Mouse (Mus musculus) CH12.LX (cell line): ENCODE data around the gene Hist1h3e. TPM values are rescaled to one million over a fixed set of nuclear protein-coding genes. Genes with fewer than 3 reads are reported as not detected.

Source experiments
- DNase-seq: peaks from one replicate; pipeline ENCODE4 v3.0.0-alpha.2; 2013; ENCODE audit errors: extremely low read depth
- H3K27ac ChIP-seq: 2 replicates; pipeline ENCODE4 v1.5.1; 2012; ENCODE audit warnings: low read depth, mild to moderate bottlenecking, control low read depth, moderate library complexity; ENCODE audit not compliant: insufficient read depth
- H3K27me3 ChIP-seq: replicated peaks from 2 replicates; pipeline ENCODE3; 2012; ENCODE audit warnings: inconsistent platforms
- H3K36me3 ChIP-seq, 2 experiments: replicated peaks in 1 of 2; 2 replicates each; pipeline versions ENCODE3 to v1.6.1; 2012; ENCODE audit warnings: inconsistent platforms in 1 of 2, low read length in 1 of 2, mild to moderate bottlenecking in 1 of 2, mixed read lengths in 1 of 2, moderate library complexity in 1 of 2; ENCODE audit not compliant: control insufficient read depth in 1 of 2, insufficient read depth in 1 of 2
- H3K4me1 ChIP-seq, 2 experiments: 2 replicates each; pipeline ENCODE4 v1.6.1; 2012; ENCODE audit warnings: inconsistent platforms in 1 of 2, moderate library complexity in 1 of 2; ENCODE audit not compliant: insufficient read depth in 2 of 2, control insufficient read depth in 1 of 2
- H3K4me2 ChIP-seq: 2 replicates; pipeline ENCODE4 v1.6.1; 2012; ENCODE audit warnings: low read depth, mild to moderate bottlenecking, control low read depth; ENCODE audit not compliant: poor library complexity, insufficient read depth, severe bottlenecking
- H3K4me3 ChIP-seq, 3 experiments: fragments of 150-350 bp in 1 of 3; sonication (generic) in 1 of 3; replicated peaks in 1 of 3; 2 replicates each; pipeline versions ENCODE3 to v1.5.1; 2011 to 2012; ENCODE audit warnings: low read depth in 2 of 3, low read length in 2 of 3, mild to moderate bottlenecking in 2 of 3, moderate library complexity in 2 of 3, control low read depth in 1 of 3, improper control_type of control experiment in 1 of 3, inconsistent platforms in 1 of 3, mixed read lengths in 1 of 3; ENCODE audit not compliant: poor library complexity in 1 of 3
- H3K79me2 ChIP-seq: replicated peaks from 2 replicates; pipeline ENCODE4 v1.6.1; 2012; ENCODE audit warnings: mild to moderate bottlenecking, moderate library complexity; ENCODE audit not compliant: control insufficient read depth, poor library complexity, insufficient read depth, severe bottlenecking; ENCODE audit errors: extremely low read depth
- H3K9ac ChIP-seq: 2 replicates; pipeline ENCODE4 v1.6.1; 2012; ENCODE audit warnings: low read depth, mild to moderate bottlenecking, control low read depth, moderate library complexity; ENCODE audit not compliant: insufficient read depth
- H3K9me3 ChIP-seq: replicated peaks from 2 replicates; pipeline ENCODE3; 2012; ENCODE audit warnings: low read length, inconsistent platforms, mixed read lengths
- BHLHE40 ChIP-seq: IDR thresholded peaks from 2 replicates; pipeline ENCODE4 v1.6.1; 2011; ENCODE audit warnings: mild to moderate bottlenecking, low read depth, low read length, improper control_type of control experiment
- CHD1 ChIP-seq: IDR thresholded peaks from 2 replicates; pipeline ENCODE4 v1.6.1; 2012; ENCODE audit warnings: low read depth, low read length, improper control_type of control experiment, inconsistent platforms
- CHD2 ChIP-seq: IDR thresholded peaks from 2 replicates; pipeline ENCODE4 v1.6.1; 2011; ENCODE audit warnings: low read length, improper control_type of control experiment
- E2F4 ChIP-seq: IDR thresholded peaks from 2 replicates; pipeline ENCODE4 v1.6.1; 2011; ENCODE audit warnings: low read depth, low read length, improper control_type of control experiment; ENCODE audit not compliant: insufficient replicate concordance
- ELF1 ChIP-seq: IDR thresholded peaks from 2 replicates; pipeline ENCODE4 v1.6.1; 2014; ENCODE audit warnings: low read depth, mild to moderate bottlenecking, inconsistent platforms, low read length, improper control_type of control experiment
- ETS1 ChIP-seq: conservative IDR thresholded peaks from 2 replicates; pipeline ENCODE4 v1.6.1; 2012; ENCODE audit warnings: low read depth, mild to moderate bottlenecking, inconsistent platforms, low read length, improper control_type of control experiment, moderate library complexity
- HCFC1 ChIP-seq: IDR thresholded peaks from 2 replicates; pipeline ENCODE4 v1.6.1; 2012; ENCODE audit warnings: low read depth, mild to moderate bottlenecking, inconsistent platforms, low read length, improper control_type of control experiment
- IRF4 ChIP-seq: IDR thresholded peaks from 2 replicates; pipeline ENCODE4 v1.6.1; 2014; ENCODE audit warnings: low read depth, mild to moderate bottlenecking, inconsistent platforms, low read length, improper control_type of control experiment
- JUN ChIP-seq: IDR thresholded peaks from 2 replicates; pipeline ENCODE4 v1.6.1; 2011; ENCODE audit warnings: low read depth, mild to moderate bottlenecking, low read length, improper control_type of control experiment, moderate library complexity; ENCODE audit not compliant: insufficient read depth
- KAT2A ChIP-seq: IDR thresholded peaks from 2 replicates; pipeline ENCODE4 v1.6.1; 2012; ENCODE audit warnings: low read length, improper control_type of control experiment, inconsistent platforms; ENCODE audit not compliant: insufficient replicate concordance
- MAFK ChIP-seq: IDR thresholded peaks from 2 replicates; pipeline ENCODE4 v1.6.1; 2011; ENCODE audit warnings: low read length, improper control_type of control experiment; ENCODE audit not compliant: insufficient replicate concordance
- MAX ChIP-seq: IDR thresholded peaks from 2 replicates; pipeline ENCODE4 v1.6.1; 2011; ENCODE audit warnings: low read length, improper control_type of control experiment
- MAZ ChIP-seq: IDR thresholded peaks from 2 replicates; pipeline ENCODE4 v1.6.1; 2012; ENCODE audit warnings: low read depth, mild to moderate bottlenecking, inconsistent platforms, low read length, improper control_type of control experiment, moderate library complexity
- MXI1 ChIP-seq: IDR thresholded peaks from 2 replicates; pipeline ENCODE4 v1.6.1; 2011; ENCODE audit warnings: mild to moderate bottlenecking, low read depth, low read length, improper control_type of control experiment
- MYC ChIP-seq: IDR thresholded peaks from 2 replicates; pipeline ENCODE4 v1.6.1; 2011; ENCODE audit warnings: low read depth, mild to moderate bottlenecking, improper control_type of control experiment, low read length
- NRF1 ChIP-seq: IDR thresholded peaks from 2 replicates; pipeline ENCODE4 v1.6.1; 2014; ENCODE audit warnings: low read depth, mild to moderate bottlenecking, inconsistent platforms, low read length, improper control_type of control experiment, moderate library complexity
- PAX5 ChIP-seq: IDR thresholded peaks from 2 replicates; pipeline ENCODE4 v1.6.1; 2012; ENCODE audit warnings: low read length, inconsistent platforms, mixed read lengths
- POLR2A ChIP-seq: IDR thresholded peaks from 2 replicates; pipeline ENCODE4 v1.6.1; 2011; ENCODE audit warnings: low read depth, mild to moderate bottlenecking, improper control_type of control experiment, low read length
- POLR2AphosphoS2 ChIP-seq: IDR thresholded peaks from 2 replicates; pipeline ENCODE4 v1.6.1; 2011; ENCODE audit warnings: low read depth, low read length, improper control_type of control experiment
- RCOR1 ChIP-seq: conservative IDR thresholded peaks from 2 replicates; pipeline ENCODE4 v1.6.1; 2012; ENCODE audit warnings: low read depth, mild to moderate bottlenecking, inconsistent platforms, low read length, improper control_type of control experiment
- SIN3A ChIP-seq: IDR thresholded peaks from 2 replicates; pipeline ENCODE4 v1.6.1; 2012; ENCODE audit warnings: low read length, improper control_type of control experiment, inconsistent platforms
- SMC3 ChIP-seq: IDR thresholded peaks from 2 replicates; pipeline ENCODE4 v1.6.1; 2011; ENCODE audit warnings: low read depth, low read length, improper control_type of control experiment
- TBP ChIP-seq: conservative IDR thresholded peaks from 2 replicates; pipeline ENCODE4 v1.6.1; 2011; ENCODE audit warnings: low read depth, low read length, improper control_type of control experiment
- TCF12 ChIP-seq: IDR thresholded peaks from 2 replicates; pipeline ENCODE4 v1.6.1; 2014; ENCODE audit warnings: low read depth, mild to moderate bottlenecking, inconsistent platforms, low read length, improper control_type of control experiment
- UBTF ChIP-seq: IDR thresholded peaks from 2 replicates; pipeline ENCODE4 v1.6.1; 2012; ENCODE audit warnings: low read depth, mild to moderate bottlenecking, inconsistent platforms, low read length, improper control_type of control experiment, moderate library complexity
- ZC3H11A ChIP-seq: IDR thresholded peaks from 2 replicates; pipeline ENCODE4 v1.6.1; 2012; ENCODE audit warnings: low read depth, mild to moderate bottlenecking, inconsistent platforms, low read length, improper control_type of control experiment
- ZKSCAN1 ChIP-seq: IDR thresholded peaks from 2 replicates; pipeline ENCODE4 v1.6.1; 2012; ENCODE audit warnings: low read depth, inconsistent platforms, low read length, improper control_type of control experiment, borderline replicate concordance
- ZMIZ1 ChIP-seq: IDR thresholded peaks from 2 replicates; pipeline ENCODE4 v1.6.1; 2012; ENCODE audit warnings: low read depth, mild to moderate bottlenecking, inconsistent platforms, low read length, improper control_type of control experiment
- ZNF384 ChIP-seq: IDR thresholded peaks from 2 replicates; pipeline ENCODE4 v1.6.1; 2012; ENCODE audit warnings: low read depth, low read length, improper control_type of control experiment, inconsistent platforms
- dilution Hi-C: fragments of 300-500 bp; cut with MboI; formaldehyde crosslinking; loops from 2 replicates; pipeline ENCODE4 v1.14.3; 2020; ENCODE audit warnings: low sequenced_read_pairs; ENCODE audit not compliant: extremely low pct_unique_long_range_greater_than_20kb, extremely low pct_ligation_motif_present
- in situ Hi-C: fragments of 300-500 bp; cut with MboI; formaldehyde crosslinking; loops from 3 replicates; pipeline ENCODE4 v1.14.3; 2019; ENCODE audit warnings: low sequenced_read_pairs, low pct_ligation_motif_present, low pct_unique_long_range_greater_than_20kb, mixed read lengths
- polyA plus RNA-seq: library from polyadenylated mRNA; unstranded; fragments of >175 nt; gene quantifications from 2 replicates; pipeline ENCODE4 v1.2.1, GENCODE M21; 2012; ENCODE audit warnings: low read depth; ENCODE audit not compliant: insufficient read length
- total RNA-seq, 2 experiments: library from RNA; depleted of rRNA; stranded (reverse); fragments of 300-350 nt in 1 of 2; fragments of >200 nt in 1 of 2; gene quantifications; 2 replicates each; pipeline ENCODE4 v1.2.3; 2012 to 2014

Hist1h3e gene
- total and polyA plus RNA-seq, 3 experiments: 3.1 to 1,484 (median 24.2) TPM

- peak overlapping the region; percentile 53 to 70 (median 58) for H3K4me3 ChIP-seq
- H3K27me3 ChIP-seq: no peaks in the 10 kb centered on the region
- peak overlapping the region; percentile 95 for H3K4me2 ChIP-seq
- in situ Hi-C loops (loop anchor here (25.0 kb wide), 1 partner anchor 1582 kb away; the partner anchor contains the start of gene Zfp184), dilution Hi-C loops (no loop called here)
- TF ChIP-seq BHLHE40: no peak
- TF ChIP-seq RCOR1: no peak
- peak; percentile 97 for TF ChIP-seq MAFK
- no peak for TF ChIP-seq SIN3A
- TF ChIP-seq TCF12: no peak
- TF ChIP-seq CHD2: no peak
- no peak for TF ChIP-seq UBTF
- TF ChIP-seq ZKSCAN1: no peak
- no peak for TF ChIP-seq POLR2AphosphoS2
- TF ChIP-seq MAX: no peak
- TF ChIP-seq MYC: 0 out of 2 replicates have a peak, but pooled peaks have one; percentile 9
- no peak for TF ChIP-seq IRF4
- TF ChIP-seq CHD1: no peak
- TF ChIP-seq E2F4: peak; percentile 92; the same call in 1 of the 2 replicates
- TF ChIP-seq POLR2A: no peak
- TF ChIP-seq SMC3: no peak
- peak; percentile 99 for TF ChIP-seq TBP
- no peak for TF ChIP-seq ETS1
- TF ChIP-seq ZMIZ1: no peak
- TF ChIP-seq ELF1: peak; percentile 97
- TF ChIP-seq PAX5: no peak
- no peak for TF ChIP-seq ZNF384
- peak; percentile 39; the same call in 1 of the 2 replicates for TF ChIP-seq MXI1
- peak; percentile 79; the same call in 1 of the 2 replicates for TF ChIP-seq KAT2A
- no peak for TF ChIP-seq HCFC1
- no peak for TF ChIP-seq MAZ
- no peak for TF ChIP-seq JUN
- peak; percentile 64 for TF ChIP-seq NRF1
- no peak for TF ChIP-seq ZC3H11A
- H3K9me3 ChIP-seq: no peaks in the 10 kb centered on the region
- no peak overlapping the region for H3K27ac ChIP-seq
- H3K79me2 ChIP-seq: no peaks in the 10 kb centered on the region
- DNase-seq: peak; percentile 85
- no peaks in the 10 kb centered on the region for H3K36me3 ChIP-seq
- peaks cover 0 to 29% of the 10 kb centered on the region in 2 experiments; a peak in 2 of 4 replicates for H3K4me1 ChIP-seq
- peak overlapping the region; percentile 85 for H3K9ac ChIP-seq
Measured at GRCm38 (mm10) chr13:23518885-23519284, 43.3 kb downstream of the Hist1h3e start.
